Comparison of ENCODE assay signal across 13 mouse cellular contexts in genomic region chr2:78777589-78777988, GRCm38 (mm10).
"Had no signal": no experiment of that assay in that cellular context is flagged by ENCODE, and none has a peak within 500 bp of the region (broad histone marks: within the 10 kb centered on the region; RNA-seq: fewer than 3 reads in every experiment).

No protein-coding gene starts in this region.

- H3K27ac ChIP-seq: neural tube, embryonic 12.5 days; neural tube, embryonic 13.5 days; neural tube, embryonic 15.5 days; stomach, embryonic 15.5 days; stomach, postnatal 0 days had no signal

- DNase-seq: retina, postnatal 1 day; right cerebral cortex, adult 18-20 months; right cerebral cortex, postnatal 14 days; right cerebral cortex, postnatal 25 days; right cerebral cortex, postnatal 4 days; spleen, adult 18-20 months; thymus, postnatal 25 days; thymus, postnatal 36 days had no signal

- H3K4me3 ChIP-seq: neural tube, embryonic 12.5 days; neural tube, embryonic 13.5 days; neural tube, embryonic 15.5 days; stomach, embryonic 15.5 days had no signal

- H3K4me1 ChIP-seq: neural tube, embryonic 12.5 days; neural tube, embryonic 13.5 days; neural tube, embryonic 15.5 days; stomach, embryonic 15.5 days had no signal

- H3K4me2 ChIP-seq: neural tube, embryonic 12.5 days; neural tube, embryonic 13.5 days; neural tube, embryonic 15.5 days; stomach, embryonic 15.5 days had no signal

- H3K27me3 ChIP-seq: neural tube, embryonic 12.5 days; neural tube, embryonic 13.5 days; neural tube, embryonic 15.5 days; stomach, embryonic 15.5 days had no signal

- H3K9ac ChIP-seq: neural tube, embryonic 12.5 days; neural tube, embryonic 13.5 days; neural tube, embryonic 15.5 days; stomach, embryonic 15.5 days had no signal

- H3K36me3 ChIP-seq: neural tube, embryonic 12.5 days; neural tube, embryonic 13.5 days; neural tube, embryonic 15.5 days; stomach, embryonic 15.5 days had no signal

- H3K9me3 ChIP-seq: neural tube, embryonic 12.5 days; neural tube, embryonic 13.5 days; neural tube, embryonic 15.5 days; stomach, embryonic 15.5 days had no signal
